Mouse (Mus musculus): ENCODE data around the gene Mrps22. TPM values are rescaled to one million over a fixed set of nuclear protein-coding genes. Genes with fewer than 3 reads are reported as not detected.

Mrps22 gene
- 46.8 and 58.5 TPM in 2 replicates for polyA plus RNA-seq (2012; rRNA removed)

DNA sequence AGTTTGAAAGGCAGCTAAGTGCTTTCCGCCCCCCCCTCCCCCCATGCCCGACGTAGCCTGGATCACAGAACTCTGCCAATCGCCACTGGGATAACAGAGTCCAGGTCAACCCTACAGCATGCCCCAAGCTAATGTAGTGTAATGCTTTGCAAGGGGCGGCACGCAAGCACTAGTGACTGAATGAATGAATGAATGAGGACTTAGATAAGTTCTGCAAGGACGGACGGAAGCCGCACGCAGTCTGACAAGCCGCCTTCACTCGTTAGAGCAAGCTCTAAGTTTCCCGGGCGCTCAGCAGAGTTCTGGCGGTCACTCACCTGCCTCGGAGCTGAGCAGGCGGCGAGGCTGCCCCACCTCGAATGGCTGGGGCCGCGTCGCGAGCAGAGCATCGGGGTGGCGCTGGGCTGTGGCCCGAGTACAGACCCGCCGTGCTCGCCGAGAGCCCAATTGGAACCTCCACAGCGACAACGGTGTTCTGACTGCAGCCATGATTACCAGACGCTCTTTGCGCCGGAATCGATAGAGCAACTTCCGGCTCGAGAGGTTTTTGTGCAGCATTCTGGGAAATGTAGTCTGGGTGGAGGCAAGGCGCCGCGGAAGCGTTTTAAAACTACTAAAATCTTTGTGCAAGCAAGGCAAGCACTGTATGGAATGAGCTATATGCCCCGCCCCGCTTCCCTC lies at the start of gene Mrps22:
Gene Mrps22, minus strand, starts transcription at position 505 of the 681 bp plus-strand sequence.

DNA sequence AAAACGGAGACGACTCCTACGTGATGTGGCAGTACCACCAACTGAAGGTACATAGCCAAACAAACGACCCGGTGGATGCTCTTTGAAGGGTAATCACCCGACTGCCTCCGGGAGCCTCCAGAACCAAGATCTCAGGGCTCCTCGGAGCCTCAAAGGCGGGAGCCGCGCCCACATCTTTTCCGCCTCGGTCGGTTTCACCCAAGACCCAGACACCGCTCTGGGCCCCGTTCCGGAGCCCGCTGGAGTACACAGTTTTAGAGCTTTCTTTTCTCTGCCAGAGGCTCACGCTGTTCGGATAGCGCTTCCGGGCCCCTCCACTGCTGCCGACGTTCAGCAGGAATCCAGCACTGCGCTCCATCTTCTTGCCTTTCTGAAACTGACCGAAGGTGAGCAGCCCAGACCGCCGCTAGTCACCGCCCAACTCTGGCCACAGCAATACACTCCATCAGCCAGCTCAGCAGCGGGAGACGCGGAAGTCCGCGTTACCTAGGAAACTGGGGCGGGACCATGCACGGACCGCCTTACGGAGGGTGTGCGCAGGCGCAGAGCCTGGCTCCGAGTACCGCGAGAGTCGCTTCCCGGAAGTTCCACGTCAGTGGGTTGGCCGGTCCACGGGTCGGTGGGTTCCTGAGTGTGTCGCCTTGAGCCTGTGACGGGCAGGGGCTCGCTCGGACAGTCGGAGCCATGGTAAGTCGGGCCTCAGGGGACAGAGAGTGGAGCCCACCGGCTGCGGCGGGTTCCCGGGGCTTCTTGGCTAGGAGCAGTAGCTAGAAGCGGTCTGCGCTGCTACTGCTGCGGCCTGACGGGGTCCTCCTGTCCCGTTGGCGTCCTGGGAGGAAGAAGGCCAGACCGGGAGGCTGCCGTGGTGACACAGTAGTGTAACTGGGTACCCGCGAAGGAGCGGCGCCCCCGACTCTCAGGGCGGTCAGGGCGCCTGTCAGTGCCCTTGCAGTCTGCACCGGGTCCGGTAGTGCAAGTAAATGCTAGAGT lies 38.0 kb downstream of the Mrps22 start, which contains the start of gene Copb2:
Gene Copb2, plus strand, starts transcription at position 585 of the 990 bp plus-strand sequence.

Other genes starting within 250 kb of the Mrps22 start
- 59.7 and 86.4 TPM in 2 replicates for gene Rbp1, start 178.7 kb downstream of the Mrps22 start, polyA plus RNA-seq (2012; rRNA removed)
- 0.77 and 0.98 TPM in 2 replicates for gene Rbp2, start 115.5 kb downstream of the Mrps22 start, polyA plus RNA-seq (2012; rRNA removed)
- gene Copb2, start 37.9 kb downstream of the Mrps22 start, polyA plus RNA-seq (2012; rRNA removed), result 131 and 152 TPM in 2 replicates
- gene Prr23a1, start 240.8 kb upstream of the Mrps22 start, polyA plus RNA-seq (2012; rRNA removed), result not detected in 2 replicates

All from central nervous system, embryonic 11.5 days (tissue).